Mouse (Mus musculus) bone marrow, adult 2 months (tissue): ENCODE data around the gene Cgn.

ENCODE experiments used
- CTCF ChIP-seq: fragments of 200-500 bp; IDR thresholded peaks from 2 replicates; pipeline ENCODE4 v1.5.1; 2011; ENCODE audit warnings: low read length, control low read depth; ENCODE audit not compliant: control insufficient read depth, insufficient read depth
- POLR2A ChIP-seq: fragments of 200-500 bp; IDR thresholded peaks from 2 replicates; pipeline ENCODE4 v1.6.1; 2011; ENCODE audit warnings: low read depth, mild to moderate bottlenecking, control low read depth, low read length, borderline replicate concordance; ENCODE audit not compliant: control insufficient read depth

DNA sequence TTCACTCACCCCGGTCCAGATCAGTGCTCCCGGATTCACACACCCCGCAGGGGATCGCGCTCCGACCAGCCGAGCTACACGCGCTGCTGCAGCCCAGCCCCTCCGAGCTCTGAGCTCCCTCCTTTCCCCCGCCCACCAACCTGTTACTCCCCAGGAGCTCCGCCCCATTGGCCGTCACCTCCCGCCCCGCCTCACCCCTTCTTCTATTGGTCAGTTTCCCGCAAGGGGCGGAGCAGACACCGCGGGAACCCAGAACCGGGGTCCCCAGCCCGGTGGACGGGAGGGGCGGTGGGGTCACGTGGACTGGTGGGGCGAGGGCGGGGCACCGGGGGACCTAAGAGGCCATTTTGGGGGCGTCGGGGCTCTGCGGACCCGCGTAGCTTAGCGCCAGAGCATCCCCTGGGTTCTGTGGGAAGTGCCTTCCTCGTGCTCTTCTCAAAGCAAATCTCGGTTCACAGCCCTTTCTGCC lies at the start of gene Cgn:
- TF ChIP-seq CTCF (no peak), POLR2A (no peak)
